Mouse (Mus musculus) lung, embryonic 16.5 days (tissue): ENCODE measurements at regions not wholly inside any gene's neighbourhood (a gene's known extent, or its start where the extent isn't known, plus 50 kb on each side); places are given as distances from the start of the nearest gene placed in this dataset.

ENCODE experiments used
- ATAC-seq: fragments of 200-750 bp; cut with Nextera tagmentation; 2 replicates; pipeline ENCODE4 v1.8.0; 2017; ENCODE audit warnings: low read depth, mild to moderate bottlenecking, moderate library complexity
- H3K27ac ChIP-seq: fragments of 300-500 bp; sonication (generic); 2 replicates; pipeline ENCODE4 v1.5.1; 2014; ENCODE audit warnings: mild to moderate bottlenecking, control low read depth, low read length
- H3K27me3 ChIP-seq: fragments of 300-500 bp; sonication (generic); 2 replicates; pipeline ENCODE4 v1.6.1; 2014; ENCODE audit warnings: low read depth, low read length, mixed read lengths; ENCODE audit not compliant: control insufficient read depth, insufficient read depth
- H3K36me3 ChIP-seq: fragments of 300-500 bp; sonication (generic); 2 replicates; pipeline ENCODE4 v1.6.1; 2014; ENCODE audit warnings: low read length; ENCODE audit not compliant: control insufficient read depth, insufficient read depth
- H3K4me1 ChIP-seq: fragments of 300-500 bp; sonication (generic); replicated peaks from 2 replicates; pipeline ENCODE4 v1.6.1; 2014; ENCODE audit warnings: low read length, mixed read lengths; ENCODE audit not compliant: control insufficient read depth, insufficient read depth
- H3K4me2 ChIP-seq: fragments of 300-500 bp; sonication (generic); 2 replicates; pipeline ENCODE4 v1.6.1; 2014; ENCODE audit warnings: low read depth, low read length, control low read depth
- H3K4me3 ChIP-seq: fragments of 300-500 bp; sonication (generic); 2 replicates; pipeline ENCODE4 v1.5.1; 2014; ENCODE audit warnings: mild to moderate bottlenecking, low read length, control low read depth
- H3K9ac ChIP-seq: fragments of 300-500 bp; sonication (generic); 2 replicates; pipeline ENCODE4 v1.6.1; 2014; ENCODE audit warnings: low read length, control low read depth
- H3K9me3 ChIP-seq: fragments of 300-500 bp; sonication (generic); 2 replicates; pipeline ENCODE4 v1.6.1; 2016; ENCODE audit warnings: low read length; ENCODE audit not compliant: control insufficient read depth
- WGBS: fragments of 180-500 bp; shearing (Covaris S2); extraction: QIAGEN DNeasy Blood & Tissue Kit; methylation state at CpG from one replicate; pipeline ENCODE4 v1.1.7; 2014; 5-methylcytosine and 5-hydroxymethylcytosine counted together

DNA sequence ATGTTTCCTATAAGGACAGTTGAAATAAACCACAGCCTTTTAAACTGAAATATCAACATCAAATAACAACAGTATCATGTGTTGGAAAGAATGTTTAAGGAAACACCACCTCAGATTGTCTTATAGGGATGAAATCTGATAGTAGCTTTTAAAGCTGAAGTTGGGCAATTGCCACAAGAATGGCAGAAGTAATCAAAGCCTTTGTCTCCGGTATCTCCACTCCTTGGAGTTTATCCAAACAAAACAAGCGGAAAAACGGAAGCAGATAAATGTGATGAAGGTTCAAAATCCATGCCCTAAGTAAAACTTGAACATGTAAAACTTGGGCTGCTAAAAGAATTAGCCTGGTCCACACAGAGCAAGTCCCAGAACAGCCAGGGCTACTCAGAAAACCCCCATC, 93.6 kb downstream of the Rnd3 start:
- WGBS: 5% methylated on average over 3 of the region's 3 CpGs
- no peaks in the 10 kb centered on the region for H3K36me3 ChIP-seq
- no peak overlapping the region for H3K4me3 ChIP-seq
- ATAC-seq: no peak
- no peak overlapping the region for H3K27ac ChIP-seq
- no peak overlapping the region for H3K4me2 ChIP-seq
- H3K27me3 ChIP-seq: no peaks in the 10 kb centered on the region
- no peaks in the 10 kb centered on the region for H3K9me3 ChIP-seq
- H3K4me1 ChIP-seq: 0 out of 2 replicates have a peak, but pooled peaks cover 2% of the 10 kb centered on the region
- no peak overlapping the region for H3K9ac ChIP-seq

- Histone ChIP-seq H3K4me1 (no peaks in the 10 kb centered on the region), H3K27me3 (no peaks in the 10 kb centered on the region; the same call in 1 of the 2 replicates), H3K4me2 (no peak overlapping the region), H3K9ac (no peak overlapping the region), H3K27ac (no peak overlapping the region), H3K4me3 (no peak overlapping the region), H3K9me3 (no peaks in the 10 kb centered on the region), H3K36me3 (no peaks in the 10 kb centered on the region)
- ATAC-seq: no peak
- 66% methylated on average over 3 of the region's 3 CpGs for WGBS
Measured at GRCm38 (mm10) chr2:51049834-51050170, 99.1 kb downstream of the Rnd3 start.

- no peak overlapping the region for H3K4me3 ChIP-seq
- ATAC-seq: no peak
- WGBS: 60% methylated on average over 8 of the region's 8 CpGs
Measured at GRCm38 (mm10) chr2:51049101-51049833, 99.6 kb downstream of the Rnd3 start.

GRCm38 (mm10) chr2:51047520-51047919, 101.4 kb downstream of the Rnd3 start:
- ATAC-seq: no peak
- Histone ChIP-seq H3K27me3 (no peaks in the 10 kb centered on the region; the same call in 1 of the 2 replicates), H3K9ac (no peak overlapping the region), H3K4me1 (no peaks in the 10 kb centered on the region), H3K9me3 (no peaks in the 10 kb centered on the region), H3K4me3 (no peak overlapping the region), H3K4me2 (no peak overlapping the region), H3K27ac (no peak overlapping the region), H3K36me3 (no peaks in the 10 kb centered on the region)
- WGBS: 62% methylated on average over 5 of the region's 5 CpGs

More at GRCm38 (mm10) chr2:51049101-51049833, 99.6 kb downstream of the Rnd3 start:
- Histone ChIP-seq H3K9ac (no peak overlapping the region), H3K4me2 (no peak overlapping the region), H3K9me3 (no peaks in the 10 kb centered on the region), H3K27ac (no peak overlapping the region), H3K36me3 (no peaks in the 10 kb centered on the region), H3K4me1 (no peaks in the 10 kb centered on the region), H3K27me3 (no peaks in the 10 kb centered on the region; the same call in 1 of the 2 replicates)

- Histone ChIP-seq H3K27me3 (no peaks in the 10 kb centered on the region; the same call in 1 of the 2 replicates), H3K4me3 (no peak overlapping the region), H3K9ac (no peak overlapping the region), H3K36me3 (no peaks in the 10 kb centered on the region), H3K9me3 (no peaks in the 10 kb centered on the region), H3K27ac (no peak overlapping the region), H3K4me2 (no peak overlapping the region), H3K4me1 (no peaks in the 10 kb centered on the region)
- ATAC-seq: no peak
- WGBS: 84% methylated on average over 2 of the region's 2 CpGs
Measured at GRCm38 (mm10) chr2:51045626-51046025, 103.3 kb downstream of the Rnd3 start.

GRCm38 (mm10) chr2:51041101-51041500, 107.8 kb downstream of the Rnd3 start:
- Histone ChIP-seq H3K9me3 (no peaks in the 10 kb centered on the region), H3K4me3 (no peak overlapping the region), H3K27ac (no peak overlapping the region), H3K9ac (no peak overlapping the region), H3K4me1 (no peaks in the 10 kb centered on the region), H3K36me3 (no peaks in the 10 kb centered on the region), H3K4me2 (no peak overlapping the region), H3K27me3 (no peaks in the 10 kb centered on the region; the same call in 1 of the 2 replicates)
- WGBS: 64% methylated on average over 7 of the region's 7 CpGs
- ATAC-seq: no peak

- Histone ChIP-seq H3K4me2 (no peak overlapping the region), H3K36me3 (no peaks in the 10 kb centered on the region), H3K4me3 (no peak overlapping the region), H3K9me3 (no peaks in the 10 kb centered on the region), H3K27me3 (no peaks in the 10 kb centered on the region; the same call in 1 of the 2 replicates), H3K9ac (no peak overlapping the region), H3K4me1 (no peaks in the 10 kb centered on the region), H3K27ac (no peak overlapping the region)
- ATAC-seq: no peak
- 52% methylated on average over 6 of the region's 6 CpGs for WGBS
Measured at GRCm38 (mm10) chr2:51038685-51039084, 110.2 kb downstream of the Rnd3 start.

GRCm38 (mm10) chr2:51036995-51037394, 111.9 kb downstream of the Rnd3 start:
- no peaks in the 10 kb centered on the region; the same call in 1 of the 2 replicates for H3K27me3 ChIP-seq
- no peak for ATAC-seq
- no peak overlapping the region for H3K4me2 ChIP-seq

GRCm38 (mm10) chr2:51036190-51036755, 112.6 kb downstream of the Rnd3 start:
- Histone ChIP-seq H3K4me3 (no peak overlapping the region), H3K27ac (no peak overlapping the region), H3K4me1 (no peaks in the 10 kb centered on the region), H3K9ac (no peak overlapping the region), H3K36me3 (no peaks in the 10 kb centered on the region), H3K4me2 (no peak overlapping the region), H3K27me3 (no peaks in the 10 kb centered on the region; the same call in 1 of the 2 replicates), H3K9me3 (no peaks in the 10 kb centered on the region)
- WGBS: 80% methylated on average over 8 of the region's 8 CpGs
- ATAC-seq: no peak

More at GRCm38 (mm10) chr2:51036995-51037394, 111.9 kb downstream of the Rnd3 start:
- Histone ChIP-seq H3K9me3 (no peaks in the 10 kb centered on the region), H3K36me3 (no peaks in the 10 kb centered on the region), H3K9ac (no peak overlapping the region), H3K27ac (no peak overlapping the region), H3K4me3 (no peak overlapping the region), H3K4me1 (no peaks in the 10 kb centered on the region)
- 67% methylated on average over 5 of the region's 5 CpGs for WGBS
